Mouse (Mus musculus) layer of hippocampus, postnatal 10 days (tissue): ENCODE data around the gene Stxbp4. TPM values are rescaled to one million over a fixed set of nuclear protein-coding genes. Genes with fewer than 3 reads are reported as not detected.

ENCODE experiments used
- DNase-seq, 2 experiments: peaks; one replicate each; pipeline ENCODE4 v3.0.0; 2021; ENCODE audit warnings: low spot score in 2 of 2
- total RNA-seq, 2 experiments: library from RNA; stranded (reverse); gene quantifications; 2 replicates each; pipeline ENCODE4 v1.2.3; 2021

Stxbp4 gene
- total RNA-seq, 2 experiments from 2014 or later: 9.3 to 9.8 TPM

DNA sequence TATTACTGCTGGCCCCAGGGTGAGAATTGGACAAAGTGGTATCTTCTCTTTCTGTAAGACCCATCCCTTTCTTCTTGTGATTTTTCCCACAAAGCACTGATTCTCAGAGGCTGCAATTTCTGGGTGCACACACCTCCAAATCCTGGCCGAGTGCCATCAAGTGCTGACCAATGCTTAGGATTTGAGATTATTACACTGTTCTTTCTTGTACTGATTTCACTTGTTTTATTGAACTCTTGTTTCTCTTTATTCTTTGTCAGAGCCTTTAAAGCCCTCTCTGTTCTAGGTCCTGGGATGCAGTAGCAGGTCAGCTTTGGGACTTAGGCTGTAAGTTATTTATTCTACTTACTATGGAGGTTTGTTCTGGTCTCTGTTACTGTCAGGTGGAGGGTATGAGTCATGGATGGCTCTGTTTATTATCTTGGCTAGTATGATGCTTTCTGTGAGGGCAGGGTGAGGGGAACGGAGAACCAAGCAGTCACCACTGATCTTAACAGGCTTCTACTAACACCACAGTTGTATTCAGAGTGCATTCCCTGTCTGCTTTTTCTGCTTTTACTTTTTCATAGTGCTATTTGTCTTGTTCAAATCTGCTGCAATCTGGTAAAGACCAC, 67.1 kb downstream of the Stxbp4 start:
- no peak for DNase-seq

DNA sequence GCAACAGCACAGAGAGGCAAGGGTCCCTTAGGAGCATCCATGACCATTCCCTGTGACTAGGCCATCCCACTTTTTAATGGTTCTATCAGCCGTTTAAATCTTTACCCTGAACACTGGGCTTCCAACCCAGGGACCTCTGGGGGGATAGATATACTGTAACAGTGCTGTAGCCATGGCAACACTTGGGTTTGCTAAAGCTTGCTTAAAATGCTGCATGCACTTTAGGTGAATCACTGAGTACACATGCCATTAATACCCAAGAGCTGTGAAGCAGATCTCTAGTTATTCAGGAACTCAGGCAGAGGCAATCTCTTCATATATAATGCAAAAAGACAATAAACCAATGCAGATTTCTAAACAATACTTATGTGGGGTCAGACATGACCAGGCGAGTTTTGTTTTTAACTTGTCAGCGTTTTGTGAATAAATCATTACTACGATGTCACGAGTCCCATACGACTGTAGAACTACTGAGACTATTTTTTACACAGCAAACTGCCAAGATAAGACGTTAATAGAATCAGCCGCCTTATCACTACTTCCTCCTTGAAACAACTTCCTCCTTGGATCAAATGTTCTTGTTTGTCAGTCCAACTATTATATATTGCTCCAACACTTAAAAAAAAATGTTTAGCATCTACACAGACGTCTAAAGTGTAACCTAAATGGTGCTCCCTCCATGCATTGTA, 79.4 kb downstream of the Stxbp4 start:
- DNase-seq: no peak

DNA sequence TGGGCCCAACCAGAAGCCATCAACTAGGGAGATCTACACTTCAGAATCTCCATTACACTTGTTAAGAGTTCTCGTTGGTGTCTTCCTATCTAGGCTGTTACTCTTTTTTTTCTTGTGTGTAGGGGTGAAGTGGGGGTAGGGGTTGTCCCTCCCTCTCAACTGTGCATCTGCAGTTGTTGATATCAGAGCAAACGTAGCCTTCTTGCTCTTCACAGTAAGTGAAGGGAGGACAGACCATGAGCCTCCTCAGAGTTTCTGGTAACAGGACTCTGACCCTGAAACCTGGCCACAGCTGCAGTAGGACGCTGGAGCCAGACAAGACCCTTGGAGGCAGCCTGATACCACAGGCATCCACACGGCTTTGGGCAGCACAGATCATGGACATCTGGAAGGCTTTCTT, 81.4 kb downstream of the Stxbp4 start:
- DNase-seq: no peak

DNA sequence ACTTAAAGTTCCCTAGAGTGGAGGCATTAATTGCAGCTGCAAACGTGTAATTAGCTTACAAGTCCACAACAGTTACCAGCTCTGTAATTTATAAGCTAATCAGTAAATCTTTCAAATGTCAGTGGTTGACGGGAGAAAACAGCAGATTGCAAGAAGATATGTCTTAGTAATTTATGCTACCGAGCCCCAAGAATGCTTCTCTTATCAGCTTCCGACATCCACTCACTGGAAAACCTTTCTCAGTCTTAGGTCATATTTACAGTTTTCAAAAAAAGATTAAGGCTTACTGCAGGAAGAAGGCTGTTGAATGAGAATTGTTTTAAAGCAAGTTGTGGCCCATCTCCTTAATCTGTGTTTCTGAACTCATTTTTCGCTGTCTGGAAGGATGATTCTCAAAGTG, 83.9 kb downstream of the Stxbp4 start:
- DNase-seq: no peak

DNA sequence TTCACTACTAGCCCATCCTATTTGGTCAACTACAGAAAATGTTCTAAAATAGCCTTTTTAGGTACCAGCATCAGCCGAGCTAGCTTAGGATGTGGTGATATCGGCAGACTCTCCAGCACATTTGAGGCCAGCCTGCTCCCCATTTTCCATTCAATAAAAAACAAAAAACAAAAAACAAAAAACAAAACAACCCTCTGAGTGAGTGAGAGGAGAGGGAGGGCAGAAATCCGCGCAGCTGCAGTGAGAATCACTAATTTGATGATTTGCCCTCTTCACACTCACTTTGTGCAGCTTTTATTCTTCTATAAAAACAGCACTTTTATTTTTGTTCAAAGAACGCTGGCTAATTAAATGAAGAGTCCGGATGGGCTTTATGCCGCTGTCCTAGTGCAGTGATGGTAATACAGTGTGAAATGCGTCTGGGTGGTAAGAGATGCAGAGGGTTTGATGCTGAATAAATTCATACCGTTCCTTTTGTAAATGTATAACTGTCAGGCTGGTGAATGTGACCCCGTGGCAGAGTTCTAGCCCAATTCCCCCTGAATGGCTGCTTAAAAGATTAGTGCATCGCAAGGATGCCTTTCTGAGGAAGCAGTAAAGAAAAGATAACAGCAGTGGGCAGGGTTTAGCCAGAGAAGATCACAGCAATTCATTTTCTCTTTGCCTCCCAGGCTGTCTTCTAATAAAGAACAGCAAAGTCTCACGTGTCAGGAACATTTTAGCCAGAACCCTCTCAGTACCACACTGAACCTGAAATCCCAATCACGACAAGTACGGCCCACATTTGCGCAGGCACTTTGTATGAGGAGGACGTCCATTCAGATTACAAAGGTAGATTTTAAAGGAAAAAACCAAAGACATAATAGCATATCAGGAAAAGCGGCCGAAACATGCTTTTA, 85.3 kb downstream of the Stxbp4 start:
- no peak for DNase-seq

DNA sequence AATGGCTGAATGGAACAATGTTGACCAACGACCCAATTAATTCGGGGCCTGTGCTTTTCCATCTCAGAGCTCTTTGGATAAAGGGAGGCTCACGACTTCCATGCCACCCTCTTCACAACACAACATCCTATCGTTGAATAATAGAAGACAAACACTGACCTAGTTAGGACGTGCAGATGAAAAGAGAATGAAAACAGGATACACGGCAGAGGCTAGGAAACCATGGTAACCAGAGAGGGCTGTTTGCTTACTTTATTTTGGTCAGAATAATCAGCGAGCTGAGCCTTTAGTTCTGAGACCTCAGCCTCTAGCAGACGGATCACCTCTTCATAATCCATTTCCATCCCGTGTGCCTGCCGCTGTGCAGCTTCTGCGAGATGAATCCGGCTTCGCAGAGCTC, 89.3 kb downstream of the Stxbp4 start:
- peak; percentile 13 to 29 for DNase-seq

DNA sequence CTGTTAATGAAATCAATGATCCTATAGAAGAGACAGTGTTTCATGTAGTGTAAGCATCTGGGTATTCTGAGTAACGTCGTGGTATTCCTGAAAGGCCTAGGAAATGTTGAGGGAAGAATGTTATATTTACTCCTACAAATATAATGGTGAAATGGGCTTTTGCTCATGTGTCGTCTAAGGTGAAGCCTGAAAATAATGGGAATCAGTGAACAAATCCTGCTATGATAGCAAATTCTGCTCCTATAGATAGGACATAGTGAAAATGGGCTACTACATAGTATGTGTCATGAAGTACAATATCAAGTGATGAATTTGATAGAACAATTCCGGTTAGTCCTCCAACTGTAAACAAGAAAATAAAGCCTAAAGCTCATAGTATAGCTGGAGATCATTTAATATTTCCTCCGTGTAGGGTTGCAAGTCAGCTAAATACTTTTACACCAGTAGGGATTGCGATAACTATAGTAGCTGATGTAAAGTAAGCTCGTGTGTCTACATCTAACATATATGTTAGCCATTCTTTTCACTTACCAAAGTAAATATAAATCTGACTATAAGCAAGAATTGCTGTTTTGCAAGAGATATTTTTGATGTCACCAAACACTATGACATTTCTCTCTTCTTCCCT, 99.1 kb downstream of the Stxbp4 start:
- no peak for DNase-seq

DNA sequence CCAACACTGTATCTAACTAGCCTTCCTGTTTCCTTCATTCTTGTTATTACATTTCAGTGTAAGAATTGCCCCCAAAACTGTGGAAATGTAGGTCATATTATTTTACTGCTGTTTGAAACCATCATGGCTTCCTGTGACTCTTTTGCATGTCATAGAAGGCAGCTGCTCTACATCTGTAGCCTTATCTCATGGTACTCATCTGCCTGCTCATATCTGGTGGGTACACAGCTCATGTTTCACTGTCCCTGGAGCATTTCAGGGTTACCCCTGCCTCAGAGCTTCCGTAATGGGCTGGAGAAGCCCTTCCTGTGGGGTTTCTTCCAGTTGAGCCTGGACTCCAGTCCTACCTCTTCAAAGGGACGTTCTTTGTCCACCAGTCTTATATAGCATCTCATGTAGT, 112.6 kb downstream of the Stxbp4 start:
- DNase-seq: no peak

DNA sequence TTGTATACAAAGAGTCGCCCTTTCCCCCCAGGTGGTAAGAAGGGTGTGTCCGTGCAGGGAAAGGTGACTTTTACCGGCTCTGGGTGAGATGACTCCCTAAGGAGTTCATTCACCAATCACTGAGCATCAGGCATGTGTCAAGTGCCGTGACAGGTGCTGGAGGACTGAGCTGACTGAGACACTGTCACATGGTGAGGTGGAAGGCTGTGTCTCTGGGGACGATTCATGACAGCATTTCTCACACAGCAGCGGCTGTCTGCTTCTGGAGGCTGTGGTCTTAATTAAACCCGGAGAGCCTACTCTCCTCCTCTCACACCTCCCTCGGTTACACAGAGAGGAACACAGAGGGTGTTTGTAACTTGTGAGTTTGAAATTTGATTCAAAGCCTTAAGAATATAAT, 116.8 kb downstream of the Stxbp4 start:
- no peak for DNase-seq

DNA sequence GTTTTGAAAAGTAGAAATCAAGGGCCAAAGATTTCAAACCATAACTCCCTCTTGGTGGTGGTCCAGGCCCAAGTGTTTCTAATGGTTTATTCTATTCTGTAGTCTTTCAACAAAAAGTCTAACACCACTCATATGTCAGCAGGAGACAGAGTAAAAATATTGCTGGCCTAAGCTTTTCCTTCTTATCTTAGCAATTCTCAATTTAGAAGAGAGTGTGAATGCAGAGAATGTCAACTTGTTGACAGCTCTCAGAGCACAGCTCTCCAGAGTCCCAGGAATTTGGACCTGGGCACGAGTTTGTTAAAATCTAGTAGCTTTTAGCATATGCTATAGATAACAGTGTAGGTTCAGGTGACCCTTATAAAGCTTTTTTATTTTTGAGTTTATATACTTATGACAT, 120.1 kb downstream of the Stxbp4 start:
- no peak for DNase-seq

DNA sequence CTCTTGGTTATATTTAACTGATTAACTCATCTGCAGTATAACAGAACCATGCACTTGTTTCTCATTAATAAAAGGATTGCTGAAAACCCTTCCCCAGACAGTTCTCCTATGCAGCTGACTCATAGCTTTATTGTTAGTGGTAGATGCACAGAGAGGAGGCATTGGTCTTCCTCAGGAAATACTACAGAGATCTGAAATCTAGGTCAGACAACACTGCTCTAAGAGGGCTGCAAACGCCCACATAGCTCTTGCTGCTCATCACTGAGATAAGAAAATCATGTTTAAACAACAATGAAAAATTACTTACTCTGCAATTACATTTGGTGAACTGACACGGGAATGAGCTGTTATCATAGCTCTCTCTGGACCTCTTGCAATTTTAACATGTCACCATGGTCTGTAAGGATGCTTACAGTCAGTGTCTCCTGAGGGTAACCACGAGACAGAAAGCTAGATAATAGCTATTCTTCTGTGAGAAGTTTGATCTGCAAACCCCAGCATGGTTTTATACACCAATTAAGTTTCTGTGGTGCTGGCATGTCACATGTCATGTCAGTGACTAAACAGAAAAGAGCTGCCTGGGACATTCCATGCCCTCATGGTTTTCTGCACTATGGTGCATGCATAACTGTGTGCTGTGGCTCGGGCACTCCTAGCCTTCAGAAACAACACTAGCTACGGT, 125.2 kb downstream of the Stxbp4 start:
- no peak for DNase-seq

DNA sequence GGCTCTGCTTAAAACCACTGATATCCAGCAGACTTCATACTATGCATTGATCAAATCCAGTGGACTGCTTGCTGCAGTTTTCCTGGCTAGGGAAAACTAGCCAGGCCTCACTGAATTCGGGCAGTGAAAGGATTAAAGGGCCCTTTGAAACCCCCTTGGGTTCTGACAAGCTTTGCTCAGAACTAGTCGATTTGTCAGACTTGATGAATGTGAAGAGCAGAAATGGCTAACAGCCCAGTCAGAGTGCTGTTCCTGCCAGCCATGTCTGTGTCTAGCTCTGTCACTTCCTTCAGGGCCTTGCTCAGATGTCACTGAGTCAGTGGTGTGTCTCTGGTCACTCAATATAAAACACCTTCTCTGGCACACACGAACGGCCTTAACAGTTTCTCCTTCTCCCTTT, 136.0 kb downstream of the Stxbp4 start:
- DNase-seq: no peak

DNA sequence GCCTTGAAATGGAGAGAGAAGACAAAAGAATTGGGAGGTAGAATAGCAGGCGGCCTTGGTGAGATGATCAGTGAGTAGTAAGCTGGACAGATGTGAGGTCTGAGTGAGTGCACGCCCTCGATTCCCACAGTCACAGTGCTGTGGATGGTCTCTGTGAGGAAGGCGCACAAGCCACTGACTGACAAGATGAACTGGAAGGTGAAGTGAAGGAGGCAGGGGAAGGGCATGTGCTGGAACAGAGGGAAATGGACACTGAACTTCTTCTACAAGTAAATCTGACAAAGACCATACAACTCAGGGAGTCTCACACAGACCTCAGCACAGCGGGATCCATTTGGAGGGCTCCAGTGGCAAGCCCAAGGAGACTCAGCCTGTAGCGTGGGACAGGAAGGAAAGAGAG, 138.0 kb downstream of the Stxbp4 start:
- no peak for DNase-seq

DNA sequence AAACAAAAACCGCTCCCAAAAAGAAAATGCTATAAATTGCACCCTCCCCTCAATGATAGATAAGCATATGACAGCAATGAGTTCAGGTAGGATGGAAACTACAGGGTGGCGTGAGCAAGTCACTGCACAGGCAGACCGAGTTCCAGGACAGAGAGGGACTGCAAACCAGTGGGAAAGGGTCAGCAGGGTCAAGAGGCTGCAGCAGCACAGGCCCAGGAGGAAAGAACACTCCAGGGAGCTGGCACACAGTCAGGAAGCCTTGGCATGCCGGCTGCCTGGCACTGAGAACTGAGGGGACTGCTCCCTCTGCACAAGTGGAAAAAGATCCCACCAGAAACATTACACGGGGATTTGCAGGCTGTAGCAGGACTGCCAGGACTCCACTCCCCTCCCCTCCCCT, 139.4 kb downstream of the Stxbp4 start:
- DNase-seq: peak; percentile 26 to 55

DNA sequence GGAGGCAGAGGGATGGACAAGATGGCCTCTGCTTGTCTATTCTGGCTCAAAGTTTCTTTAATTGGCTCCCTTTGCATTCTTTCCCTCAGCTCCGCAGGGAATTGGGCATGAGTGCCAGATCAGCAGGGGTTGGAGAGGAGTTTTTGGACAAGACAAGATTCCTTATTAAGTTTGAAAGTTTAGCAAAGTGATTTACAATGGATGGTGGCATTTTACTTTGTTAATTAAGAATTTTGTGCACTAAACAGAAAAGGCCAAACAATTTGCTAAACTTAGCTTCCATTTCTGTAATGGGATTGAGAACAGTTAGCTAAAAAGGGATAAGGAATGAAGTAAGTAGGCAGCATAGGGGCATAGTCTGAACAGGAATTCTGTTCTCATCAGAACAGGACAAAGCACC, 142.9 kb downstream of the Stxbp4 start:
- DNase-seq: no peak

DNA sequence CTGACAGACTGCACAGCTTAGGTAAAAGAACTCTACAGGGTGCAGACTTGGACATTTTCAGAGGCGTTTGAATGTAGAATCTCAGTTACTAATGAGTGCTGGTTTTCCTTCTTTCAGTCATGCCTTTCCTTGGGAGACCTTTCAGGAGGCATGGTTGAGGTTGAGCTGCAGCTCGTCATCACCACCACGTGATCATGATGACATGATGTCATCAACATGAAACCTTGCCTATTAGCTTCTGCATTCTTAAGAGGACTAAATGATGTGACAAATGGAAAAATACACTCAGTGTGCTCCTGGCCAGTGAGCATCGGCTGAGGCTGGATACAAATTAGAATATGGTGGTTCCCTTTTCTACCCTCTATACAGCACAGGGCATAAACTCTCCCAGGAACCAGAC, 145.4 kb downstream of the Stxbp4 start:
- DNase-seq: no peak

DNA sequence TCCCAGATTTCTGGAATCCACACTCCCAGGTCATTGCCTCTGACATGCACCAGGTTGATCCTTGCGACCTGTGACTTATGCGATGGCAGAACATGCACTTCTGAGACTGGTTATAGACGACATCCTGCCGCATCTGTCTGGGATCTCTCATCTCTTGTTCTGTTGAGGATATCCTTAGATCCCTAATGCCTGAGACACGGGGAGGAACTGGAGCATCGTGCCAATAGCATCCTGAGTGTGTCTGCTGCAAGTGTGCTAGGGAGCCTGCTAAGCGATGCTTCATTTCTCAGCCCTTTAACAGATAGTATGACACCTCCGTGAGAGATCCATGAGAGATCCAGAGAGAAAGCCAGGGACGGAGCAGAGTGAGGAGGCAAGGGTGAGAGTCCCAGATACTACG, 148.7 kb downstream of the Stxbp4 start:
- DNase-seq: no peak

DNA sequence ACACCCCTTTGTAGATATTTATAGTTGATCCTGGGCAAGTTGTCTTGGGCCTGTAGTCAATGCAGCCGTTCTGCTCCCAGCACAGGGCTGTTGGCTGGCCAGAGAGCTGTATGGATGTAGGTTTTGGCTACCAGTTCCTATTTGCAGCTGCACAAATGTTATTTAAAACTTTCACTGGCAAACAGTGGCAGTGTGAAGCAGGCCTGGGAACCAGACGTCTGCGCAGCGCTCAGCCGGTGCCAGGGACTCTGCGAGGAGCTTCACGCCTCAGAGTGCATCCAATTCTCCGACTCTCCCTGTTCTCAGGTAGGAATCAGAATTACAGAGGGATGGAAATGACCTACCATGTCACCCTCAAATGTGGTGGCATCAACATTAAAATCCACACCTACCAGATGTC, 150.2 kb downstream of the Stxbp4 start:
- no peak for DNase-seq

DNA sequence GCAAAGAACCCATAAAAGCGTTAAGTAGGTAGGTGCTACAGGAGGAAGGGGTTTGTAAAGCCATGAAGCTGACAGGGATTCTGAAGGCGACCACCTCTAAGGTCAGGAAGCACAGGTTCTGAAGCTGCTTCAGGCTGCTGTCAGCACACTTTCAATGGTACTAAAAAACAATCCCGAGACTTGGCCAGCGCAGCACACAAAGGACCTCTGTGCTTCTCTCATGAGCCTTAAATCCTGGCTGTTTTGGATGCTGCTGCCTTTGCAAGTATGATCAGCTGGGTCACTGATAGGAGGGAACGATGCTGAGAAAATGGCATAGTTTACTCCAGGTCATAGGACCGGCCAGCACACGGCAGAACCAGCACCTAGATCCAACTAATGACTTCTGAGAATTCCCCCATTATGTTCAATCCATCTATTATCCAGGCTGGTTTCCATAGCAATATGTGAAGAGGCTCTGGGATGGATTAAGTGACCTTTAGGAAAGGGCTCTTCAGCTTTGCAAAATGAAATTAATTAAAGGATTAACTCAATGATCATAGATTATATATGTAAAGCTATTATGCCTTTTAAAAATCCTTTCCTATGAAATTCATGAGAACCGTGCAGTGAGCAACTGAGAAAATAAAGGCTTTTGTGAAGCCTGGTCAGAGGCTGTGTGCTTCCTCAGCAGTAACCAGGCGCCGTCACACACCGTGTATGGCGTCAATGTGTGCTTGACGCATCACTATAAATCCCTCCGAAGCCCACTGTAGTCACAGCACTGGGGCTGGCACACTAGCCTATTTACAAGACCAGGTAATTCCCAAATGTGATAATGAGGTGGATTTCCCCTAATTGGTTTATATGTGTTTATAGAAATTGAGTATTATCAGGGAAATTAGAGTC, 152.9 kb downstream of the Stxbp4 start:
- no peak for DNase-seq

DNA sequence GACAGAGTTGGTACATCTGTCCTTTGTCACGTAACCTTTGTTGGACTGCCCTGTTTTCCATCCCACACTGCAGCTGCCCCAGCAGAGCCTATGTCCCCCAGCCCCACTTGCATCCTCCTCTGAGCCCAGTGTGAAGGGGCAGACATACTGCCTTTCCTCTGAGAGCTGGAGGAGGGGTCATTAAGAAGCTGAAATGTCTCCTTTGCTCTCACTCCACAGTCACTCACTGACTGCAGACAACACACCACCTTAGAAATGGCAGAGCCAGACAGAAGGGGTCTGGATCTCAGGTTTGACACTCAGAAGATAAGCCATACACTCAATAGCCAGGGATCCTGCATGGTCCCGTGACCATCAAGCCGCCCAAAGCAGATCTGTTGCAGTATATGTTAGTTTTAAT, 154.1 kb downstream of the Stxbp4 start:
- DNase-seq: no peak
